Mouse (Mus musculus): ENCODE measurements around the gene Spc25.

Spc25 gene

DNA sequence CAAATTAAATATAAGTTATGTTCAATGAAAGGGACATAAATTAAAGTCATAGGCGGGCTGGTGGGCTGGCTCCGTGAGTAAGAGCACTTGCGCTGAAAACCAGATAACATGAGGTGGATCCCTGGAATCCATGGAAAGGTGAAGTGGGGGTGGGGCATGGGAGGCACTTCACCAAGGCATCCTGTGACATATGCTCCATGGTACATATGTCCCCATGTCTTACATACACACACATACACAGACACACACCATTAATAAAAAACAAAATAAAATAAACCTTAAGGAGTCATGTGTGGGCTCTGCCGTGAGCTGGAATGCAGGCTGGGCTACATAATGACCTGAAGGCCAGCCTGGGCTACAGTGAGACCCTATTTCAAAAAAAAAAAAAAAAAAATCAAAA, 26.3 kb downstream of the Spc25 start:
- no peak for DNase-seq (ENCODE audit: low spot score)

DNA sequence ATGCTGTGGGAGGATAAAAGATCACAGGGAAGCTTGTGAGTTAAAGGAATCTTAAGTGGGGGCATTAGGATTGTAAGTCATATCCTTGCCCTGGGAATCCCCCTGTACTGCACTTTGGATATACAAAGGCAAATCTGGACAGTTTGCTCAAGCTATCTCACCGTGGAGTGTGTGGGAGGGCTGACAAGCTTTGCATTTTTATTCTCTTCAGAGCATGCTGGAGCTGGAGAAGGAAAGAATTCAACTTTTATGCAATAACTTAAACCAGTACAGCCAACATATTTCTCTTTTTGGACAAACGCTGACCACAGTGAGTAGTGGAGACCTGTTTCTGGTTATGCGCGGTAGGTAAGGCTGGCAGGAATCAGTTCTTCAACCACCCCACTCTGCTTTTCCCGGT, 30.7 kb downstream of the Spc25 start:
- no peak for DNase-seq (ENCODE audit: low spot score)

DNA sequence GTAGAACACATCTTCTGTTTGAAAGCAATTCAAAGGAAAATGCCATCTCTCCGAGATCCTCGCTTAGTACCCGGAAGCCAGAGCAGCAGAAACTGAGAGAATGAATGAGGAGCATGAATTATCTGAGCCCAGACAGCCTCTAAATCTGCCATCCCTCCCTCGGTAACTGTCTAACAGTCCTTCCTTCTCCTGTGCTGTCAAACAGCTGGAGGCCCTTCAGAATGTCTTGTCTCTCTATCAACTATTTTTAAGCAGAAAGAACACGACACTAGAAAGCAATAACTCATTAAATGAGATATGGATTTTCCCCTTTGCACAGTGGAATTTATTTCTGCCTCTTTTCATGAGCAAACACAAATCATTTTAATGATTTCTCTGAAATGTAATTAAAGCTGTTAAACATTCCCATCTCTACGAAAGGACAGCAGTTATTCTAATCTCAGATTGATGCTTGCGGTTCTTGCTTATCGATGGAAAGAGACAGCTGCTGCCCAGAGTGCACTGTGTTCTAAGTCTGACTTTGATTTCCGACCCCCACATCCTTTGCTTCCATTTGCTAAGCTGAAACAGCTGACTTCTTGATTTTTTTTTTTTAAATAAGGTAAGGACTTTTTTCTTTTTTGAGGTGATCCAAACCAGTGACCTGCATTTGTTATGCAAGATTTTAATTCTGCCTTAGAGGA, 35.5 kb downstream of the Spc25 start:
- DNase-seq (ENCODE audit: low spot score) = no peak

DNA sequence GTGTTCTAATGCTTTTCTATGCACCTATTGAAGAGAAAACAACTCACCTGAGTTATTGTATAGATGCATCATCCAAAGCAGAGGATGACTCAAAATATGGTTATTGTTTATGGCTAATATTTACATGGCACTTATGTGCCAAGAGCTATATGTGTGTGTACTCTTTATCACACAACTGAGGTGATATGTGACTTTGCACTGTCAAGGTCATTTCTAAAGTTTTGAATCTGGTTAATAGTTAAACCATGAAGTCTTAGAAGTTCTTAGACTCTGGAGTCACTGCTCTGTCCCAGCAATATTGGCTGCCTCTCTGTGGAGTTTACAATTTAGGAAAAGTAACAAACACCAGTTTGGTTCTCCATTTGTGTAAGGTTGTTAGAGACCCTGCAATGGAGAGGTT, 47.1 kb downstream of the Spc25 start:
- DNase-seq (ENCODE audit: low spot score) = no peak

DNA sequence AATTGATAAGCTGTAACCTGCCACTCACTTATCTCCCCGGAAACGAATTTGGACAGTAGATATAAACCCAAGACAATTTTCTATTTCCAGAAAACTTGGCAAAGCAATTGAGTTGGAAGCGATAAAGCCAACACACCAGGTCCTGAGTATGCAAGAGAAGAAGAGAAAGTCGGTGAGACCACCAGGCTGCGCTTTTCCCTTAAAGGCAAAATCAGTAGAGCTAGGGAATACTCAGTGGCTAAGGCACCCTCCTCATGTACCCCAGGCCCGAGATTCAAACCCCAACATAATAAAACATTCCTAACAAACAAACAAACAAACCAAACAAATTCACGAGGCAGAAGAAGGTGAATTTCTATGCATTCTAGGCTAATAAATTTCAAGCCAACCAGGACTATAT, 49.7 kb downstream of the Spc25 start:
- DNase-seq (ENCODE audit: low spot score) = no peak

DNA sequence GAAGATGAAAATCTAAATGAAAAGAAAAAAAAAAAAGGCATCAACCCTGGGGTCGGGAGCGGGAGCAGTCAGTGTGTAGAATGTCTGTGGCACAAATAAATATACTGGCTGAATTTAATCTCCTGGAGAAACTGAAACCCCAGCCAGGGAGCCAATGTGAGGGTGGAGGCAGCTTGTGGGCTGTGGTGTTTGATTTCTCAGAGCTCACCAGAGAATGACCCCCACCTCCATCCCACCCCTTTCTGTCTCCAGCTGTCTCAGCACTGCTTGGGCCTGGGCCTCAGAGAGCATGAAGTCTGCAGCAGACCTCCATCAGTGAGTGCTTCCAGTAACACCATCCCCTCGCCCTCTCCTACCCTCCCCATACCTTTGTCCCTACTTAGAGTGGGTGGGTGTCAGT, 50.1 kb downstream of the Spc25 start:
- no peak for DNase-seq (ENCODE audit: low spot score)

DNA sequence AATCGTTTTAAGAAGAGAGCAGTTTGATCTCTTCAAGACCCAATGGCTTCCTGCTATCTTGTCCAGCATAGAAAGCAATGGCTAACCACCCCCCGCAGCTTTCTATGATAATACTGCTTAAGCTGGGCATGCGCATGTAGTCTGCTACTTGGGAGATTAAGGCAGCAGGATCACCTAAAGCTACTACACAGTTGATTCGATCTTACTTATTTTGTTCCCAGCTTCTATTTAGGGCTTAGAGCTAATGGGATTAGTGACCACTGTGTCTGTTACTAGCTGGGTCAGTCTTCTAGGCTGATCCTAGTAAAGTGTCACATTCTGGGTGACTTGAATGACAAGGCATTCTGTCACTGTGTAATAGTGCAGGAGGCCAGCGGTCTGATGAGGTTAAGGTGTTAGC, 55.2 kb downstream of the Spc25 start:
- DNase-seq (ENCODE audit: low spot score) = no peak

DNA sequence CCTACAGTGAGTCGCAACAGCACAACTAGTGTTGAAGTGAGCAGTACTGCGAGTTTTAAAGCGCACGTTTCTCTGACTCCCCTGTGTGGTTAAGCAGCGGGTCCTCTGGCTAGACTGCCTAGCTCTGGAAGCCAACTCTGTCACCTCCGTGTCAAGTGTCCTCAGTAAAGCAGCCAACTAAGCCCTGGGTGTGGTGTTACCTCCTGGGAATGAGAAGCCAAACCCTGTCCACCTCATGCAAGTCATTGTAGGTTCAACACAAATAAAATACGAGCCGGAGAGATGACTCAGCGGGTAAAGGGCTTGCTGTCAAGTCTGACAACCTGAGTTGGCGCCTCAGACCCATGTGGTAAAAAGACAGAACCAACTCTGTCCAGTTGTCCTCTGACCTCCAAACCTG, 56.8 kb downstream of the Spc25 start:
- no peak for DNase-seq (ENCODE audit: low spot score)

DNA sequence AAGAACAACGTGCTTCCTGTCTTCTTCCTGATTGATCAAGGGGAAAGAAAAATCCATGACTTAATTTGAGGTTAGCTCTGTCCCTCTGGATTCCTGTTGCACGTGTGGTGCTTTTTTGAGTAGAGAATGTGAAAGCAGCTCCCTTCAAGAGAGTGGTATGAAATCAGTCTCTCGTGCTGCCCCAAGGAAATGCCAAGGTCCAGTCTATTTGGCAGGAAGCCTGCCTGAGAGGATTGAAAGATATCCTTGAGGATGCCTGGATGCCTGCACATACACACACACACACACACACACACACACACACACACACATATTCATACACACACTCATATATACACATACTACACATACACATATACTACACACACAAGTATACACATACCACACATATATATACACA, 57.3 kb downstream of the Spc25 start:
- no peak for DNase-seq (ENCODE audit: low spot score)
